Comparison of ENCODE assay signal across 9 mouse cellular contexts in genomic region chr7:49132851-49133351, GRCm38 (mm10).
DNase-seq lines count a peak whose midpoint lies in the region; ATAC-seq and TF ChIP-seq lines count a peak whose summit lies in the region.
"Had no signal": no experiment of that assay in that cellular context is flagged by ENCODE, and none has a peak within 500 bp of the region (broad histone marks: within the 10 kb centered on the region; RNA-seq: fewer than 3 reads in every experiment).

No protein-coding gene starts in this region.

- DNase-seq in CD8-positive naive resting alpha-beta T cell, adult 2 months (ENCODE audit: low read depth in 2 of 2, low spot score in 2 of 2) = peak; percentile 11 to 24
- DNase-seq in c-Kit-negative CD71-positive TER-119-positive erythroid progenitor cells, embryonic 14.5 days (ENCODE audit: low read depth, low spot score) = peak; percentile 35
- DNase-seq in fibroblast of lung, adult 2 months (ENCODE audit: low read depth) = peak; percentile 53
- DNase-seq in kidney, postnatal 0 days (ENCODE audit: low spot score) = peak; percentile 84
- DNase-seq in liver, adult 2 months (ENCODE audit: extremely low read depth, low read depth, low spot score) = peak; percentile 28
- DNase-seq in telencephalon, adult 2 months (ENCODE audit: low read depth, low spot score) = peak; percentile 78

- H3K27ac ChIP-seq in heart, embryonic 14.5 days (replicated peaks in 1 of 2; ENCODE audit: control insufficient read depth in 1 of 2, insufficient read depth in 1 of 2, low read depth in 2 of 2, low read length in 2 of 2) = peak overlapping the region; percentile 61 to 70
- no peak overlapping the region for H3K27ac ChIP-seq in kidney, postnatal 0 days
- H3K27ac ChIP-seq in liver, adult 2 months (replicated peaks; ENCODE audit: insufficient read depth, low read depth, low read length) = no peak overlapping the region
- H3K27ac ChIP-seq in neural tube, embryonic 12.5 days = no peak overlapping the region
- H3K27ac ChIP-seq: liver, embryonic 15.5 days had no signal

- no peaks in the 10 kb centered on the region for H3K79me2 ChIP-seq in liver, adult 2 months (ENCODE audit: control insufficient read depth, insufficient read depth, low read length)

- H3K36me3 ChIP-seq in heart, embryonic 14.5 days (ENCODE audit: control insufficient read depth, insufficient read depth, low read length) = no peaks in the 10 kb centered on the region
- no peaks in the 10 kb centered on the region for H3K36me3 ChIP-seq in kidney, postnatal 0 days (ENCODE audit: insufficient read depth, low read length)
- no peaks in the 10 kb centered on the region for H3K36me3 ChIP-seq in liver, adult 2 months (ENCODE audit: control insufficient read depth, insufficient read depth, low read length)
- no peaks in the 10 kb centered on the region for H3K36me3 ChIP-seq in neural tube, embryonic 12.5 days
- H3K36me3 ChIP-seq: liver, embryonic 15.5 days had no signal

- peak overlapping the region; percentile 10; the same call in 1 of the 2 replicates for H3K9ac ChIP-seq in heart, embryonic 14.5 days (ENCODE audit: low read length)
- no peak overlapping the region for H3K9ac ChIP-seq in kidney, postnatal 0 days (ENCODE audit: low read depth, low read length)
- H3K9ac ChIP-seq in liver, adult 2 months (ENCODE audit: low read depth, low read length) = no peak overlapping the region
- H3K9ac ChIP-seq in neural tube, embryonic 12.5 days = no peak overlapping the region
- H3K9ac ChIP-seq: liver, embryonic 15.5 days had no signal

- 10% methylated on average over 10 of the region's 10 CpGs for WGBS in heart, embryonic 14.5 days
- WGBS in kidney, postnatal 0 days = 28% methylated on average over 10 of the region's 10 CpGs
- WGBS in liver, adult 2 months = 38% methylated on average over 10 of the region's 10 CpGs
- 44% methylated on average over 10 of the region's 10 CpGs for WGBS in neural tube, embryonic 12.5 days

- H3K27me3 ChIP-seq in heart, embryonic 14.5 days (ENCODE audit: control insufficient read depth, insufficient read depth, low read length) = no peaks in the 10 kb centered on the region
- H3K27me3 ChIP-seq in kidney, postnatal 0 days (ENCODE audit: insufficient read depth, low read length) = no peaks in the 10 kb centered on the region
- H3K27me3 ChIP-seq in liver, adult 2 months (ENCODE audit: control insufficient read depth, insufficient read depth, low read length) = no peaks in the 10 kb centered on the region
- no peaks in the 10 kb centered on the region for H3K27me3 ChIP-seq in neural tube, embryonic 12.5 days (replicated peaks)
- H3K27me3 ChIP-seq: liver, embryonic 15.5 days had no signal

- peak; percentile 94 for TF ChIP-seq CTCF in kidney, postnatal 0 days (IDR thresholded peaks at IDR 0.05; ENCODE audit: low read depth)
- peak; percentile 90 for TF ChIP-seq CTCF in liver, adult 2 months (IDR thresholded peaks at IDR 0.05; ENCODE audit: low read depth, low read length)

- ATAC-seq in heart, embryonic 14.5 days (ENCODE audit: insufficient number of reproducible peaks, insufficient read depth, low FRiP score, low read depth) = peak; percentile 64
- ATAC-seq in kidney, postnatal 0 days (replicated peaks; ENCODE audit: low FRiP score, low read depth) = peak; percentile 55; the same call in 1 of the 2 replicates
- ATAC-seq in neural tube, embryonic 12.5 days (ENCODE audit: low FRiP score, low read depth) = peak; percentile 45

- peaks cover 8% of the 10 kb centered on the region in 2 experiments; a peak in 3 of 4 replicates for H3K4me1 ChIP-seq in heart, embryonic 14.5 days (ENCODE audit: control insufficient read depth in 2 of 2, insufficient read depth in 2 of 2, low read length in 2 of 2)
- H3K4me1 ChIP-seq in kidney, postnatal 0 days (replicated peaks; ENCODE audit: insufficient read depth, low read length) = no peaks in the 10 kb centered on the region
- no peaks in the 10 kb centered on the region for H3K4me1 ChIP-seq in liver, adult 2 months (ENCODE audit: control insufficient read depth, insufficient read depth, low read length)
- no peaks in the 10 kb centered on the region for H3K4me1 ChIP-seq in neural tube, embryonic 12.5 days
- H3K4me1 ChIP-seq: liver, embryonic 15.5 days had no signal

- peak overlapping the region; percentile 41 for H3K4me2 ChIP-seq in heart, embryonic 14.5 days (ENCODE audit: low read length)
- H3K4me2 ChIP-seq in kidney, postnatal 0 days (ENCODE audit: low read length) = no peak overlapping the region
- H3K4me2 ChIP-seq in neural tube, embryonic 12.5 days (replicated peaks) = no peak overlapping the region
- H3K4me2 ChIP-seq: liver, embryonic 15.5 days had no signal

- H3K9me3 ChIP-seq in heart, embryonic 14.5 days (ENCODE audit: control insufficient read depth, low read length) = no peaks in the 10 kb centered on the region
- no peaks in the 10 kb centered on the region for H3K9me3 ChIP-seq in kidney, postnatal 0 days (replicated peaks; ENCODE audit: low read length)
- no peaks in the 10 kb centered on the region for H3K9me3 ChIP-seq in neural tube, embryonic 12.5 days
- H3K9me3 ChIP-seq: liver, embryonic 15.5 days had no signal

- no peak overlapping the region for H3K4me3 ChIP-seq in heart, embryonic 14.5 days (ENCODE audit: control insufficient read depth in 1 of 2, insufficient read depth in 1 of 2, low read depth in 1 of 2, low read length in 2 of 2)
- no peak overlapping the region for H3K4me3 ChIP-seq in kidney, postnatal 0 days (replicated peaks; ENCODE audit: low read depth, low read length)
- no peak overlapping the region for H3K4me3 ChIP-seq in liver, adult 2 months (ENCODE audit: insufficient read depth, low read depth, low read length)
- no peak overlapping the region for H3K4me3 ChIP-seq in neural tube, embryonic 12.5 days
- H3K4me3 ChIP-seq: liver, embryonic 15.5 days had no signal

- TF ChIP-seq POLR2A in liver, adult 2 months (IDR thresholded peaks at IDR 0.05; ENCODE audit: extremely low read depth, insufficient read depth, low read length) = no peak

Comparison
In these comparisons a context has a peak if more than half of its experiments do, and no peak if none do; other contexts are left out.
1. DNase-seq: peak in every context shown above with its lines; median percentile 84 in kidney, postnatal 0 days; 78 in telencephalon, adult 2 months; 53 in fibroblast of lung, adult 2 months; 35 in c-Kit-negative CD71-positive TER-119-positive erythroid progenitor cells, embryonic 14.5 days; 28 in liver, adult 2 months; 18 in CD8-positive naive resting alpha-beta T cell, adult 2 months.
2. H3K27ac ChIP-seq: peak in heart, embryonic 14.5 days (2 of 2); none in kidney, postnatal 0 days (single experiment), liver, adult 2 months (single experiment) and neural tube, embryonic 12.5 days (single experiment).
3. Peak in every context shown above with its lines, with median percentiles within 50 percentile points of each other: ATAC-seq.